Comparison of ENCODE assay signal across 11 mouse cellular contexts in genomic region chr10:42170889-42171347, GRCm38 (mm10).
A peak's percentile ranks its signal among the peaks of the same experiment; 100 is the strongest.
DNase-seq lines count a peak whose midpoint lies in the region; ATAC-seq and TF ChIP-seq lines count a peak whose summit lies in the region.
"Had no signal": no experiment of that assay in that cellular context is flagged by ENCODE, and none has a peak within 500 bp of the region (broad histone marks: within the 10 kb centered on the region; RNA-seq: fewer than 3 reads in every experiment).

No protein-coding gene starts in this region.

- H3K27ac ChIP-seq in lung, embryonic 14.5 days (ENCODE audit: low read depth) = 0 out of 2 replicates have a peak overlapping the region, but pooled peaks have one; percentile 4
- H3K27ac ChIP-seq in embryonic facial prominence, embryonic 12.5 days = peak overlapping the region; percentile 64; the same call in 1 of the 2 replicates
- no peak overlapping the region for H3K27ac ChIP-seq in forebrain, embryonic 15.5 days (replicated peaks)
- H3K27ac ChIP-seq: forebrain, embryonic 10.5 days; hindbrain, embryonic 10.5 days had no signal

- H3K4me2 ChIP-seq in lung, embryonic 14.5 days = no peak overlapping the region
- H3K4me2 ChIP-seq in embryonic facial prominence, embryonic 12.5 days (replicated peaks) = no peak overlapping the region; the same call in 1 of the 2 replicates
- no peak overlapping the region for H3K4me2 ChIP-seq in forebrain, embryonic 15.5 days (replicated peaks)

- H3K9me3 ChIP-seq in lung, embryonic 14.5 days (ENCODE audit: low read depth, low read length) = no peaks in the 10 kb centered on the region
- H3K9me3 ChIP-seq in embryonic facial prominence, embryonic 12.5 days = no peaks in the 10 kb centered on the region
- no peaks in the 10 kb centered on the region for H3K9me3 ChIP-seq in forebrain, embryonic 15.5 days
- H3K9me3 ChIP-seq: forebrain, embryonic 10.5 days; G1E had no signal

- no peak for TF ChIP-seq CTCF in lung, embryonic 14.5 days (IDR thresholded peaks at IDR 0.05; ENCODE audit: low read depth)

- no peak overlapping the region for H3K9ac ChIP-seq in lung, embryonic 14.5 days
- no peak overlapping the region for H3K9ac ChIP-seq in embryonic facial prominence, embryonic 12.5 days
- no peak overlapping the region for H3K9ac ChIP-seq in forebrain, embryonic 15.5 days (replicated peaks)

- peak; percentile 82 for ATAC-seq in lung, embryonic 14.5 days (ENCODE audit: insufficient read depth)
- no peak for ATAC-seq in embryonic facial prominence, embryonic 12.5 days (ENCODE audit: insufficient number of reproducible peaks, insufficient read depth, low FRiP score, low TSS enrichment)
- ATAC-seq in megakaryocyte progenitor cell, adult 5-6 weeks (replicated peaks; ENCODE audit: poor library complexity) = peak; percentile 59
- no peak for ATAC-seq in forebrain, embryonic 15.5 days (replicated peaks)

- H3K4me1 ChIP-seq in lung, embryonic 14.5 days (ENCODE audit: insufficient read depth) = peaks cover 8% of the 10 kb centered on the region
- peaks cover 18% of the 10 kb centered on the region for H3K4me1 ChIP-seq in embryonic facial prominence, embryonic 12.5 days
- H3K4me1 ChIP-seq in forebrain, embryonic 15.5 days = no peaks in the 10 kb centered on the region

- intact Hi-C loops in heart, postnatal 36 days (cut with DNase I) = no loop called here

- DNase-seq in lung, embryonic 14.5 days = peak; percentile 75
- DNase-seq in lung, postnatal 25 days (ENCODE audit: low spot score) = no peak
- DNase-seq in heart, postnatal 36 days = peak; percentile 61 to 68
- no peak for DNase-seq in frontal cortex, postnatal 10 days (ENCODE audit: low spot score in 2 of 2)
- no peak for DNase-seq in cerebellum, adult 8-10 months

- no peak overlapping the region for H3K4me3 ChIP-seq in lung, embryonic 14.5 days (ENCODE audit: low read depth, low read length)
- H3K4me3 ChIP-seq in embryonic facial prominence, embryonic 12.5 days = no peak overlapping the region
- H3K4me3 ChIP-seq in forebrain, embryonic 15.5 days = no peak overlapping the region
- H3K4me3 ChIP-seq: forebrain, embryonic 10.5 days; hindbrain, embryonic 10.5 days had no signal

- H3K27me3 ChIP-seq in lung, embryonic 14.5 days (ENCODE audit: insufficient read depth, low read length) = no peaks in the 10 kb centered on the region
- H3K27me3 ChIP-seq in embryonic facial prominence, embryonic 12.5 days = no peaks in the 10 kb centered on the region
- no peaks in the 10 kb centered on the region for H3K27me3 ChIP-seq in forebrain, embryonic 15.5 days

- H3K36me3 ChIP-seq in lung, embryonic 14.5 days (ENCODE audit: insufficient read depth) = no peaks in the 10 kb centered on the region
- no peaks in the 10 kb centered on the region for H3K36me3 ChIP-seq in embryonic facial prominence, embryonic 12.5 days
- H3K36me3 ChIP-seq in forebrain, embryonic 15.5 days = no peaks in the 10 kb centered on the region
- H3K36me3 ChIP-seq: forebrain, embryonic 10.5 days; G1E; hindbrain, embryonic 10.5 days had no signal

- WGBS in lung, embryonic 14.5 days = 11% methylated on average over 5 of the region's 5 CpGs
- 4% methylated on average over 5 of the region's 5 CpGs for WGBS in embryonic facial prominence, embryonic 12.5 days
- WGBS in forebrain, embryonic 15.5 days = 13% methylated on average over 5 of the region's 5 CpGs

Comparison
In these comparisons a context has a peak if more than half of its experiments do, and no peak if none do; other contexts are left out.
1. DNase-seq: peak in lung, embryonic 14.5 days (single experiment) and heart, postnatal 36 days (2 of 2); none in lung, postnatal 25 days (single experiment), frontal cortex, postnatal 10 days (0 of 2) and cerebellum, adult 8-10 months (single experiment).
2. ATAC-seq: peak in lung, embryonic 14.5 days (single experiment) and megakaryocyte progenitor cell, adult 5-6 weeks (single experiment); none in embryonic facial prominence, embryonic 12.5 days (single experiment) and forebrain, embryonic 15.5 days (single experiment).